29 mouse cellular contexts compared by ENCODE assay signal in genomic region chr10:12961546-12961945, GRCm38 (mm10). TPM values are rescaled to one million over a fixed set of nuclear protein-coding genes. Genes with fewer than 3 reads are reported as not detected.
DNase-seq lines count a peak whose midpoint lies in the region; ATAC-seq and TF ChIP-seq lines count a peak whose summit lies in the region.
"Had no signal": no experiment of that assay in that cellular context is flagged by ENCODE, and none has a peak within 500 bp of the region (broad histone marks: within the 10 kb centered on the region; RNA-seq: fewer than 3 reads in every experiment).

No protein-coding gene starts in this region.

- H3K4me2 ChIP-seq in liver, embryonic 12.5 days: peak overlapping the region; percentile 87
- H3K4me2 ChIP-seq in liver, postnatal 0 days (ENCODE audit: low read depth, low read length): peak overlapping the region; percentile 93
- H3K4me2 ChIP-seq in midbrain, embryonic 16.5 days (ENCODE audit: low read length): no peak overlapping the region
- H3K4me2 ChIP-seq: embryonic facial prominence, embryonic 13.5 days; forebrain, embryonic 12.5 days; heart, embryonic 15.5 days; kidney, embryonic 15.5 days; limb, embryonic 12.5 days; midbrain, embryonic 13.5 days; neural tube, embryonic 15.5 days; stomach, embryonic 15.5 days had no signal

- peak; percentile 25 for DNase-seq in CD4-positive, CD25-positive, alpha-beta regulatory T cell, adult 2 months (ENCODE audit: low read depth, low spot score)
- DNase-seq in MEL (ENCODE audit: low read depth, low spot score): peak; percentile 22
- DNase-seq in liver, postnatal 0 days: no peak
- DNase-seq in embryo, embryonic 10.5 days (ENCODE audit: low spot score): no peak
- DNase-seq: adrenal gland, postnatal 10 days; cerebellum, adult 11 months; cerebellum, adult 9-10 months; forebrain, postnatal 0 days; gastrocnemius, postnatal 25 days; heart, adult 11 months; kidney, adult 18-20 months; kidney, postnatal 25 days; lung, adult 18-20 months; lung, postnatal 4 days; right cerebral cortex, postnatal 25 days had no signal

- H3K27ac ChIP-seq in MEL (ENCODE audit: control insufficient read depth, low read depth, low read length): peak overlapping the region; percentile 37
- peak overlapping the region; percentile 79 for H3K27ac ChIP-seq in liver, embryonic 12.5 days
- peak overlapping the region; percentile 41; the same call in 1 of the 2 replicates for H3K27ac ChIP-seq in liver, postnatal 0 days (ENCODE audit: low read depth)
- no peak overlapping the region for H3K27ac ChIP-seq in midbrain, embryonic 16.5 days (ENCODE audit: low read length)
- H3K27ac ChIP-seq: embryonic facial prominence, embryonic 13.5 days; forebrain, embryonic 12.5 days; heart, embryonic 10.5 days; heart, embryonic 15.5 days; kidney, embryonic 15.5 days; limb, embryonic 12.5 days; midbrain, embryonic 13.5 days; neural tube, embryonic 15.5 days; stomach, embryonic 15.5 days had no signal

- no peak overlapping the region for H3K9ac ChIP-seq in MEL (ENCODE audit: control insufficient read depth, low read depth, low read length, poor library complexity, severe bottlenecking)
- H3K9ac ChIP-seq in liver, embryonic 12.5 days: peak overlapping the region; percentile 42; the same call in 1 of the 2 replicates
- peak overlapping the region; percentile 8; the same call in 1 of the 2 replicates for H3K9ac ChIP-seq in liver, postnatal 0 days (replicated peaks)
- H3K9ac ChIP-seq in midbrain, embryonic 16.5 days (ENCODE audit: low read depth, low read length): no peak overlapping the region
- H3K9ac ChIP-seq: embryonic facial prominence, embryonic 13.5 days; forebrain, embryonic 12.5 days; forebrain, postnatal 0 days; heart, embryonic 15.5 days; kidney, embryonic 15.5 days; limb, embryonic 12.5 days; midbrain, embryonic 13.5 days; neural tube, embryonic 15.5 days; stomach, embryonic 15.5 days had no signal

- TF ChIP-seq CTCF in MEL (IDR thresholded peaks at IDR 0.05 in 2 of 3, conservative IDR thresholded peaks at IDR 0.05 in 1 of 3; ENCODE audit: control insufficient read depth in 1 of 3, insufficient read depth in 1 of 3, low read depth in 2 of 3, low read length in 3 of 3, poor library complexity in 1 of 3, severe bottlenecking in 1 of 3): no peak
- no peak for TF ChIP-seq CTCF in liver, postnatal 0 days (IDR thresholded peaks at IDR 0.05; ENCODE audit: low read depth)

- 32% methylated on average over 8 of the region's 8 CpGs for WGBS in liver, embryonic 12.5 days (ENCODE audit: insufficient replicate concordance)
- WGBS in liver, postnatal 0 days (ENCODE audit: insufficient replicate concordance): 56% methylated on average over 8 of the region's 8 CpGs
- WGBS in midbrain, embryonic 16.5 days: 79% methylated on average over 8 of the region's 8 CpGs

- H3K36me3 ChIP-seq in MEL (ENCODE audit: control insufficient read depth in 1 of 2, insufficient read depth in 2 of 2, low read length in 2 of 2): peaks cover 0 to 11% of the 10 kb centered on the region in 2 experiments; a peak in 2 of 4 replicates
- no peaks in the 10 kb centered on the region for H3K36me3 ChIP-seq in liver, embryonic 12.5 days
- H3K36me3 ChIP-seq in liver, postnatal 0 days (replicated peaks; ENCODE audit: insufficient read depth, low read length): no peaks in the 10 kb centered on the region
- no peaks in the 10 kb centered on the region for H3K36me3 ChIP-seq in midbrain, embryonic 16.5 days (ENCODE audit: control insufficient read depth, insufficient read depth, low read length)
- H3K36me3 ChIP-seq: embryonic facial prominence, embryonic 13.5 days; forebrain, embryonic 12.5 days; heart, embryonic 10.5 days; heart, embryonic 15.5 days; kidney, embryonic 15.5 days; limb, embryonic 12.5 days; midbrain, embryonic 13.5 days; neural tube, embryonic 15.5 days; stomach, embryonic 15.5 days had no signal

- no peak for TF ChIP-seq RAD21 in MEL (IDR thresholded peaks at IDR 0.05; ENCODE audit: low read depth, low read length)

- no peak overlapping the region for H3K4me3 ChIP-seq in MEL (ENCODE audit: control insufficient read depth in 1 of 2, insufficient read depth in 1 of 2, low read depth in 2 of 2, low read length in 2 of 2)
- H3K4me3 ChIP-seq in liver, embryonic 12.5 days: peak overlapping the region; percentile 82; the same call in 1 of the 2 replicates
- peak overlapping the region; percentile 88; the same call in 1 of the 2 replicates for H3K4me3 ChIP-seq in liver, postnatal 0 days (ENCODE audit: low read depth, low read length)
- no peak overlapping the region for H3K4me3 ChIP-seq in midbrain, embryonic 16.5 days (ENCODE audit: low read depth, low read length)
- H3K4me3 ChIP-seq: embryonic facial prominence, embryonic 13.5 days; forebrain, embryonic 12.5 days; heart, embryonic 10.5 days; heart, embryonic 15.5 days; kidney, embryonic 15.5 days; limb, embryonic 12.5 days; midbrain, embryonic 13.5 days; neural tube, embryonic 15.5 days; stomach, embryonic 15.5 days had no signal

- no peaks in the 10 kb centered on the region; the same call in 1 of the 2 replicates for H3K79me2 ChIP-seq in MEL (ENCODE audit: control insufficient read depth, insufficient read depth, low read length, poor library complexity)

- H3K27me3 ChIP-seq in MEL (ENCODE audit: control insufficient read depth in 1 of 2, insufficient read depth in 2 of 2, low read length in 2 of 2): no peaks in the 10 kb centered on the region
- H3K27me3 ChIP-seq in liver, embryonic 12.5 days (replicated peaks): 0 out of 2 replicates have a peak, but pooled peaks cover 8% of the 10 kb centered on the region
- H3K27me3 ChIP-seq in liver, postnatal 0 days (ENCODE audit: insufficient read depth, low read length): no peaks in the 10 kb centered on the region
- no peaks in the 10 kb centered on the region for H3K27me3 ChIP-seq in midbrain, embryonic 16.5 days (ENCODE audit: control insufficient read depth, insufficient read depth, low read depth, low read length)
- H3K27me3 ChIP-seq: heart, embryonic 15.5 days; stomach, embryonic 15.5 days had no signal

- TF ChIP-seq EP300 in MEL (IDR thresholded peaks at IDR 0.05; ENCODE audit: low read depth in 1 of 2, low read length in 2 of 2): 0 out of 4 replicates have a peak, but pooled peaks of 1 of the 2 experiments have one; percentile 11
- no peak for TF ChIP-seq EP300 in liver, postnatal 0 days (IDR thresholded peaks at IDR 0.05; ENCODE audit: low read depth)

- peaks cover 8 to 13% of the 10 kb centered on the region in 2 experiments; a peak in 3 of 4 replicates for H3K4me1 ChIP-seq in MEL (ENCODE audit: control insufficient read depth in 1 of 2, insufficient read depth in 2 of 2, low read length in 2 of 2)
- peaks cover 33% of the 10 kb centered on the region for H3K4me1 ChIP-seq in liver, embryonic 12.5 days
- H3K4me1 ChIP-seq in liver, postnatal 0 days (ENCODE audit: insufficient read depth): peaks cover 10% of the 10 kb centered on the region
- no peaks in the 10 kb centered on the region for H3K4me1 ChIP-seq in midbrain, embryonic 16.5 days (ENCODE audit: control insufficient read depth, insufficient read depth, low read length)
- H3K4me1 ChIP-seq: forebrain, embryonic 12.5 days; limb, embryonic 12.5 days; stomach, embryonic 15.5 days had no signal

- no peaks in the 10 kb centered on the region for H3K9me3 ChIP-seq in MEL (replicated peaks; ENCODE audit: insufficient read depth, low read length)
- no peaks in the 10 kb centered on the region for H3K9me3 ChIP-seq in liver, embryonic 12.5 days (replicated peaks)
- H3K9me3 ChIP-seq in liver, postnatal 0 days (ENCODE audit: low read length): no peaks in the 10 kb centered on the region
- H3K9me3 ChIP-seq in midbrain, embryonic 16.5 days (replicated peaks; ENCODE audit: control insufficient read depth, low read length, poor library complexity, severe bottlenecking): no peaks in the 10 kb centered on the region
- H3K9me3 ChIP-seq: embryonic facial prominence, embryonic 13.5 days; forebrain, embryonic 12.5 days; heart, embryonic 10.5 days; heart, embryonic 15.5 days; kidney, embryonic 15.5 days; limb, embryonic 12.5 days; midbrain, embryonic 13.5 days; neural tube, embryonic 15.5 days; stomach, embryonic 15.5 days had no signal

- no peak for TF ChIP-seq POLR2A in MEL (IDR thresholded peaks at IDR 0.05; ENCODE audit: control insufficient read depth in 1 of 2, insufficient read depth in 1 of 2, low read depth in 1 of 2, low read length in 2 of 2, poor library complexity in 1 of 2)

- no peak for ATAC-seq in CD4-positive, CD25-positive, alpha-beta regulatory T cell, adult 4 months
- no peak for ATAC-seq in liver, embryonic 12.5 days
- no peak for ATAC-seq in liver, postnatal 0 days
- no peak for ATAC-seq in frontal cortex, adult (ENCODE audit: low TSS enrichment)
- no peak for ATAC-seq in midbrain, embryonic 16.5 days
- ATAC-seq: forebrain, postnatal 0 days; lung, postnatal 0 days; midbrain, embryonic 13.5 days had no signal

TF ChIP-seq in MEL, 35 proteins besides CTCF, POLR2A, EP300 and RAD21:
- TF ChIP-seq MAZ (IDR thresholded peaks at IDR 0.05; ENCODE audit: low read depth, low read length): no peak
- TF ChIP-seq ETS1 (IDR thresholded peaks at IDR 0.05; ENCODE audit: low read depth, low read length): peak; percentile 30; the same call in 1 of the 2 replicates

RNA-seq across cellular contexts. Expression of gene Stx11, which starts 2.6 kb away (rescaled TPM):
- polyA plus RNA-seq in CD4-positive, CD25-positive, alpha-beta regulatory T cell, adult 4 months (2017; shearing (Covaris generic)): 10 to 100 TPM; 16.2 to 17.5 TPM
- 1.9 and 3.2 TPM in 2 replicates for total RNA-seq in MEL (2012; rRNA removed)
- 1 to 10 TPM in 1 of 2 experiments, not detected in 1; 2.9 TPM for polyA plus RNA-seq in MEL (2012; ENCODE audit: insufficient read depth in 1 of 2, insufficient read length in 2 of 2, low read depth in 1 of 2, low replicate concordance in 2 of 2, missing spikeins in 1 of 2)
- 15.1 and 16.6 TPM in 2 replicates for polyA plus RNA-seq in liver, embryonic 12.5 days (2016; fragmentation: Nextera tagmentation; extraction: Ambion mirVana)
- 10.3 and 11.9 TPM in 2 replicates for polyA plus RNA-seq in liver, postnatal 0 days (2015; fragmentation: Nextera tagmentation; extraction: Ambion mirVana)
- polyA plus RNA-seq in midbrain, embryonic 16.5 days (2015; fragmentation: Nextera tagmentation; extraction: Ambion mirVana): 1.3 and 1.7 TPM in 2 replicates

RNA-seq across cellular contexts. Expression of gene Sf3b5, which starts 43.6 kb away (rescaled TPM):
- 10 to 100 TPM; 35.2 to 36.0 TPM for polyA plus RNA-seq in CD4-positive, CD25-positive, alpha-beta regulatory T cell, adult 4 months (2017; shearing (Covaris generic))
- 16.6 and 17.5 TPM in 2 replicates for total RNA-seq in MEL (2012; rRNA removed)
- polyA plus RNA-seq in MEL (2012; ENCODE audit: insufficient read depth in 1 of 2, insufficient read length in 2 of 2, low read depth in 1 of 2, low replicate concordance in 2 of 2, missing spikeins in 1 of 2): 10 to 100 TPM in 1 of 2 experiments, not detected in 1; 57.4 TPM
- 30.7 and 32.9 TPM in 2 replicates for polyA plus RNA-seq in liver, embryonic 12.5 days (2016; fragmentation: Nextera tagmentation; extraction: Ambion mirVana)
- 14.3 and 15.5 TPM in 2 replicates for polyA plus RNA-seq in liver, postnatal 0 days (2015; fragmentation: Nextera tagmentation; extraction: Ambion mirVana)
- 20.4 and 20.8 TPM in 2 replicates for polyA plus RNA-seq in midbrain, embryonic 16.5 days (2015; fragmentation: Nextera tagmentation; extraction: Ambion mirVana)

Comparison
In these comparisons a context has a peak if more than half of its experiments do, and no peak if none do; other contexts are left out.
1. DNase-seq: peak in CD4-positive, CD25-positive, alpha-beta regulatory T cell, adult 2 months (single experiment) and MEL (single experiment); none in liver, postnatal 0 days (single experiment) and embryo, embryonic 10.5 days (single experiment).
2. H3K4me3 ChIP-seq: peak in liver, embryonic 12.5 days (single experiment) and liver, postnatal 0 days (single experiment); none in MEL (0 of 2) and midbrain, embryonic 16.5 days (single experiment).
3. H3K9ac ChIP-seq: peak in liver, embryonic 12.5 days (single experiment) and liver, postnatal 0 days (single experiment); none in MEL (single experiment) and midbrain, embryonic 16.5 days (single experiment).